Mouse (Mus musculus): ENCODE measurements at regions not wholly inside any gene's neighbourhood (a gene's known extent, or its start where the extent isn't known, plus 50 kb on each side); places are given as distances from the start of the nearest gene placed in this dataset.

DNA sequence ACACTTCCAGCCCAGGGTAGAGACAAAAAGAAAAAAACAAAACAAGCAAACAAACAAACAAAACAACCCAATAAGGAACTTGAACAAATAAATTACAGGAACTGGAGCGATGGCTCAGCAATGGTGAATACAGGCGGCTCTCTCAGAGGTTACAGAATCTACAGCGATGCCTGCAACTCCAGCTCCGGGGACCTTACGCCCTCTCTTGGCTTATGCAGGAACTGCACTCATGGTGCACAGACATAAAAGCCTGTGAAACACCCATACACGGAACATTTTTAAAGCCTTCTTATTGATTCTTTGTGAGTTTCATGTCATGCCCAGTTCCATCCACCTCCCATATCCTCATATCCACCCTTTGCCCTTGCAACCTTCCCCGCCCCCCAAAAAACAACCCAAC is 78.6 kb downstream of the Amer2 start:
- TF ChIP-seq CTCF (IDR thresholded peaks at IDR 0.05; ENCODE audit: borderline replicate concordance, insufficient read depth, low read depth, low read length) = no peak
- TF ChIP-seq POLR2A (IDR thresholded peaks at IDR 0.05; ENCODE audit: borderline replicate concordance, insufficient read depth, low read length) = no peak

Measured in cerebellum, adult 2 months (tissue).